Mouse (Mus musculus) urinary bladder, postnatal 36 days (tissue): ENCODE measurements around the gene Tppp3.

Experiments used
- DNase-seq, 2 experiments: peaks; one replicate each; pipeline ENCODE4 v3.0.0; 2022; ENCODE audit warnings: low spot score in 2 of 2, mixed read lengths in 1 of 2

The Tppp3 gene

DNA sequence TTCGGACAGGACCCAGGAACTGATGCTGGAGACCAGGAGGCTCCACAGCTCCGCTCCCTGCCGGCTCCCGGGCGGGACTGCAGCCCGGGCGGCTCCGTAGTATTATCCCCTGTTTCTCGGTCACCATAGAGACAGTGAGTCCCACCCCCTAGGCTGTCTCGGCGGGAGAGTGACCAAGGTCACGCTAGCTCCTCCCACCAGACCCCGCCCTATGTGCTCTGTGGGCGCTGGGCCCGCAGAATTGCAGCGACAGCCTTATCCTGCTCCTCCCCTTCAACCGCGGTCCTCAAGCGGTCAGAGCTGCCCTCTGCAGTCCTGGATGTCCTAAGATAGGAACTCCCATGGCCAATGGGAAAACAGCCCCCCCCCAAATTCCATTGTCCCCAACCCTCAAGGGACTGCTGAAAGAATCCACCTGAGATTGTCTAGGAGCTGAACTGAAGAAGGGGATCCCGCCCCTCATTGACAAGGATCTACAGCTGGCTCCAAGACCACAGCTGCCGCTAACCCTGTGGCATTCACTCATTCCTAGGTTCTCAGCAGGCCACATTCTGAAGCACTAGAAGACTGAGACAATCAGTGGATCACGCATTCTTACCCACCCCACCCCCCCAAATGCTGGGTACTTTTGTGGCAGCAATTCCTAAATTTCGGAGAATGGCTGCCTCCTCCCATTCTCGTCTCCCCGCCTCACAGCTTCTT is at the start of gene Tppp3:
Gene Tppp3, minus strand, starts transcription at position 213 of the 702 bp plus-strand sequence.
- peak; percentile 82 to 96 for DNase-seq

DNA sequence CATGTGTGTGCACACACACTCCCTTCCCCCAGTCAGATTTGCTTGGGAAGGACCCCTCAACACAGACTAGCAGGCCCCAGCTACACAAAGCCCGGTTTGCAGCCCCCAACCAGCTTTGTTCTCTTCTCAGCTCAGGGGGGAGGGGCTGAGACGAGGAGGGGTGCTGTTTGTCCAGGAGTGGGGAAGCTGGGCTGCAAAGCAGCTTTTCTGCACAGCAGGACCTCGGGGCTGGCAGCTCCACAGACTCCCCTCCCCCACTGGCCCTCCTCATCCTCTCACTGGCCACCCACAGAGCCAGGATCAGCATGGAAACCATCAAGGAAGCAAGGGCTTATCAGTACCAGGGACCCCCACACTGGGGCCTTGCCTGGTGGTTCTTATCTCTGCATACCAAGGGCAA is 49.7 kb upstream of the Tppp3 start:
- DNase-seq = no peak

DNA sequence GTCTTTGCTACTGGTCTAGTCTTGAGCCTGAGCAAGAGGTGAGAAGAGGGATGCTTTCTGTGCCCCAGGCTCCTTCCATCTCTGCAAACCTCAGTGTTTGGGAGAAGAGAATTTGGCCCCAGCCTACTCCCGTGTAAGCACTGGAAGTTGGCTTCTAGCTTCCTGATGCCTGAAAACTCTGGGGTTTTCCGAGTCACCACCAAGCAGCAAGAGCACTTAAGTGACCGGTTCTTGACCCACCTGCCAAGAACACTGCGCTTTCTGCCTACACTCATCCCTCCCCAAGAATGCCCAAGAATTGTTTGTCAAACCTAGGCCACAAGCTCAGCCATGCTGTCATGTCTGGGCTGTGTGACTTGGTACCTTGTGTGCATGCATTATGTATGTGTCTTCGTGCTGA is 49.2 kb upstream of the Tppp3 start:
- no peak for DNase-seq

DNA sequence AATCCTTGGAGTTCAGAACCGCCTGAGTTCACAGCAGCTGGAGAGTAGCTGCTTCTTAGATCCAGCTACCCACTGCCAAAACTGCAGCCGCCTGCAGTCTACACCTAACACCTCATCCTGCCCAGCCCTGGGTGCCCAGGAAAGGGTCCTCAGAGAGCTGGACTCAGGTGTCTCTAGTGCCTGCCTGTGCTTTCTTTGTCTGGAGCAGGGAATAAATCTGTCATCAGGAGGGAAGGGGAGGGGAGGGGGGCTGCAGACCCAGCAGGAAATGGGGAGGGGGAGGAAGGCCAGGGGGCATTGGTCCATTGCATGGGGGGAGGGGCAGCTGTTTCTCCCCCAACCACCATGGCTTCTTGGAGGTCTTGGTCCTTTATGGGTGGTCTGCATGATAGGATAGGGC is 48.3 kb upstream of the Tppp3 start:
- DNase-seq = no peak

DNA sequence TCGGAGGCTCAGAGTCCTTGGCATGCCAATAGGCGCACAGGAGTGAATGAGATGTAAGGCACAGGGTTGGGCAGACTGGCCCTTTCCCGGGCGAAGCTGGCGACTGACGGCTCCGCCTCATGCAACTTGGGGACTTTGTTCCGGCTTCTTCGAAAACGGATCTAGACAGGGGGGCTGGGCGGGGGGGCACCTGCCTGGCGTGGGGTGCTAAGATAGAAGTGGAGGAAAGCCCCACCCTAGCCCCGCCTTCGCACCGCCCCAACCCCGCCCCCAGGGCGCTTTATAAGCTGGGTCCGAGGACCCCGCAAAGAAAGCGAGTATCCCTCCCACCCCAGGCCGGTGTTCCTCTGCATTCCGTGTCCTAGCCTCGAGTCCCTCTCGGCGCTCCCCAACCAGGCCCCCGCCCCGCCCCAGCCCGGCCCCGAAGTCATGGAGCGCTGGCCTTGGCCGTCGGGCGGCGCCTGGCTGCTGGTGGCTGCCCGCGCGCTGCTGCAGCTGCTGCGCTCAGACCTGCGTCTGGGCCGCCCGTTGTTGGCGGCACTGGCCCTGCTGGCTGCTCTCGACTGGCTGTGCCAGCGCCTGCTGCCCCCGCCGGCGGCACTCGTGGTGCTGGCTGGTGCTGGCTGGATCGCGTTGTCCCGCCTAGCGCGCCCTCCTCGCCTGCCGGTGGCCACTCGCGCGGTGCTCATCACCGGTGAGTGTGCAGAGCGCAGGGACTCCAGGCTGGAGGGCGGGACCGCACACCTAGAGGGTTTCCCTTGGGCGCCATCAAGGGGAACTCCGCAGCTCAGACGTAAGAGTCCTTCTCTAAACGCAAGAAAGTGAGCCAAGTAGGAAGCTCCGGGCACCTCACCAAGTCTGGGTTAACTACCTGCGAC is 47.3 kb upstream of the Tppp3 start, which contains the start of gene Hsd11b2:
Gene Hsd11b2, plus strand, starts transcription at position 320 of the 878 bp plus-strand sequence.
- DNase-seq = peak in 1 of 2 experiments; percentile 34

DNA sequence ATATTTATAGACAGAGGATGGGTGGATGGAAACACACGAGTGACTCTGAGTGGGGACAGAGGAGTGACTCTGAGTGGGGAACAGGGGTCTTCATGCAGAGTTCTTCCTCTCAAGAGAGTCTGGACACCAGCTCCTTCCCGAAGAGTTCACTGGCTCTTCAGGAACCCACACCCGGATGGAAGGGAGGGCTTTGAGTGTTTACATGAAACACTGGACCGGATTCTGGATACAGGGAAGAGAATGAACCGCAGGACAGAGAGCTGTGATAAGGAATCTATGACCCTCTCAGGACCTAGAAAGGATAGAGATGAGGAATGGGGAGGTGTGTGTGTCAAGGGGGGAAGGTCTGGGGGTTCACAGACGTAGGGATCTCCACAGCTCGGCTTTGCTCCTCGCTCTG is 46.0 kb upstream of the Tppp3 start:
- no peak for DNase-seq

DNA sequence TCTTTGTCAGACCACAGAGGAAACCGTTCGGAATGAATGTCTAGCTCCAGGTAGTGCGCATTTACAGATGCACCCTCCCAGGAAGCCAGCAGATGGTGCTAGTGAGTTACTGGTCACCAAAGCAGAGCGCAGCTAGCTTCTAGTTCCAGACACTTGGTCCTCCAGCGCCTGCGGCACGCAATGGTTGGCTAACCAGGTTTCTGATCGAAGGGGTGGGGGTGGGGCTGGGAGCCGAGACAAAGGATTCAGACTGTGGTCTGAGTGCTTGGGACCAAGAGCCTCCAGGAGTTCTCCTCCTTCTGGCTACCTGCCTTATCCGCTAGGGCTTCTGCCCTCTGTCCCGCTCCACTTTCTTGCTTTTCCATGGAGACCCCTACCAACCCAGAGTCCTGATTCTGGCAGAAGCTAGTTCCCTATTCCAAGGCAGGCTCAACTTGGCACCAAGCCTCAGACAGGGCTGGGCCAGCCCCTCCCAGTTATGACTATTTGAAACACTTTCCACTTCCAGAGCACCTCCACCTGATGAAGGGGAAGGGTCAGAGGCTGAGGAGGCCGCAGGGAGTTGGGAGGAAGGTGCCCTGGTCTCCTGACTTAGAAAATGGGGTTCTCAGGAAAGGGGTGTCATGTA is 44.8 kb upstream of the Tppp3 start:
- peak; percentile 64 to 75 for DNase-seq

DNA sequence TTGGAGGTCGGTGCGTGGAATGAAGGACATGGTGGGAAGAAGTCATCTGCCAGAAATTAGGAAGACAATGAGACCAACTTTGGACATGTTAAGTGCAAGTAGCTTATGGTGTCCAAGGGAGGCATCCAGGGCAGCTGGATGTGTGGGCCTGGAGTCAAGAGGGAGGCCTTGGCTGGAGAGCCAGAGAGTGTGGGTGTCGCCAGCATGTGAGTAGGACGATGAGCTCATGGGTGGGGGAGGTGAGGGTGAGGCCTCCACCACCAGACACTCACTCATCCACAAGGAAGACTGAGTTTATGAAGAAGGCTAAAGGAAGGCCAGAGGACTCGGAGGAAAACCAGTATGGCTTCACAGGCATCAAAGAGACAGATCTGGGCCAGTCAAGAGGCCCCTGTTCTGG is 43.3 kb upstream of the Tppp3 start:
- peak in 1 of 2 experiments; percentile 64 for DNase-seq

DNA sequence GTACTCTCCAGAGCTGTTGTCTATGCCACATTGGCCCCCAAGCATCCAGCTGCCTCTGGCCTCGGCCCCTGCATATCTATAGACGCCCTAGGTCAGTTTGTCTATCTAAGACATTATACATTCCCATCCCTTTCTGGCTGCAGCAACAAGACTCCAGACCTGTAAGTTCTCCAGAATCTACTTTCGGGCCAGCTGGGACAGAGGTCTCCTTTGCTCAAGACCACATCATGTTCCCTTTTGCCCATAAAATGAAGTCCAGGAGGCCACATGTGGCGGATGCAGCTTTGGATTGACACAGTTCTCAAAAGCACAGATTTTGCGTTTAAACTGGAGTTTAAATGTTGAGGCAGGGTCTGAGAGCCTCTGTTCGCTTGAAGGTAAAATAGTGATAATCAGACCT is 42.9 kb upstream of the Tppp3 start:
- no peak for DNase-seq

DNA sequence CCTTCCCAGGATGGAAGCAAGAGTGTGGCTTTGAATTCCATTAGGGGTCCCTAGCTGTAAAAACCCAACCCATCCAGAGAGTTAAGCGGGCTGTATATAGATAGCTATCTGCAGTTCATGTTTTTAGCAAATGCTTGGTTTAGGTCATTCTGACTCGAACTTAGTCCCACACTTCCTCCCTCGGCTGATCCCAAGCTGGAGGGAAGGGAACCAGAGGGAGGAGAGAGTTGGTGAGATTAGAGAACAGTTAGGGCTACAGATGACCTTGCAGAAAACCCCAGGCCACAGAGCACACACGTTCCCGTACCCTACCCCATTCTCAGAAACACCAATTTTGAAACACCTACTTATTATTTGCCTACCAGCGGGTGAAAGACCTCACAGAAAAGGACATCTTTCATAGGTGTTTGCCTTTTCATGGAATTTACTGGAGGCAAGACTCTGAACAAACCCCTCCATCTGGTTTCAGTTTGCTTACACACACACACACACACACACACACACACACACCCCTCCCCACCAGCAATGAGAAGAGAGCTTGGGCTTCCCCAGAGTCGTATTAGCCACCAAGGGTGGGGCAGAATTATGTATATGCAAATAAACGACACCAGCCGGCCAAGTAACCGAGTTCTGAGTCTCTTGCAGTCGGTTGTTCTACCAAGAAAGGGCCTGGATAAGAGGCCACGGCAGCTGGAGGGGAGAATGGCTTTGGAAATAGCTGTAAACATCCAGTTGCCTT is 38.8 kb upstream of the Tppp3 start:
- DNase-seq = no peak

DNA sequence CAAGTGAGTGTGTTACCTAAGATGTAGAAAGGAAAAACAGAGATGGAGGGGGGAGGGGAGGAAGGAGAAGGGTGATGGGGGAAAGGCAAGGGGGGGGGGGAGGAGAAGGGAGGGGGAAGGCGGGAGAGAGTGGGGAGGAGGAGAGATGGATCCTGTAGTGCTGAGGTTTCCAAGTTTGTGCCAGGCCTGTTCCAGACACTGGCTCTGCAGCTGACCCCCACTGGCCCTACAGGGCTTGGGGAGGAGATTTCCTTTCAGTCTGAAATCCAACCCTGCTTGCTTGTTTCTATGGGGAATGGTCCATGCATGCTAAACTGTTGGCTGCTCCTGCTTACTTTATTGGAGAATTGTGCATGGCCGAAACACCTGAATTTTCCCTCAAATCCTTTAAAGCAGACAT is 37.4 kb upstream of the Tppp3 start:
- DNase-seq = no peak

DNA sequence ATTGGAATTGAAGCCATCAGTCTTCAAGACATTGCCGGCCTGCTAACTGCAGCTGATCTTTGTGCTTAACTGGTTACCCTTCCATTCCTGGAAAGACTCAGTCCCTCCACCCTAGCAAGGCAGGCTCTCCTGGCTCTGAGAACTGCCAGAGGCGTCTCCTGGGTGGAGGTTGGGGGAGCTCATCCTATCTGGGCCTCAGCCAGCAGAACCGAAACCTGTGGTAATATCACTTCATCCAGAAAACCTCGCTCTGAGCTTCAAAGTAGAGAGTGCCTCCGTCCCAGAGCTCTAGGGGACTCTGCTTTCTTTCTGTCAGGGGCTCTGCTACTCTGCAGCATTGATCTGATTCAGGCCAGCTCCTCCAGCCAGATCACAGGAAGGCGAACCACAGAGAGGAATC is 35.7 kb upstream of the Tppp3 start:
- peak in 1 of 2 experiments; percentile 26 for DNase-seq

DNA sequence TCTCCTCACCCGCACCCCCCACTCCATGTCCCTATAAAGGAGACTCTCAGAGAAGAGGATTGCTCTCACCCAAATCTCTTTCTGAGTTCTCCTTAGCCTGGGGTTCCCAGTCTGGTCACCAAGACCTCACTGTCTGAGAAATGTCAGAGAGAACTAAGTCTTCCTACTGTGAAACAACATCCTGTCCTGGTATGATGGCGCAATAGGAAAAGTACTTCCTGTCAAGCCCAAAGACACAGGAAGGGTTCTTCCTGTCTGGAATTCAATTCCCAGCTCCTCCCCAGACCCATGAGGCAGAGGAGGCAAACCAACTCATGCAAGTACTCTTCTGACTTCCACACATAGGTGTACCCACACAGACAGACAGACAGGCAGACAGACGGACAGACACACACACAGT is 33.3 kb upstream of the Tppp3 start:
- no peak for DNase-seq

DNA sequence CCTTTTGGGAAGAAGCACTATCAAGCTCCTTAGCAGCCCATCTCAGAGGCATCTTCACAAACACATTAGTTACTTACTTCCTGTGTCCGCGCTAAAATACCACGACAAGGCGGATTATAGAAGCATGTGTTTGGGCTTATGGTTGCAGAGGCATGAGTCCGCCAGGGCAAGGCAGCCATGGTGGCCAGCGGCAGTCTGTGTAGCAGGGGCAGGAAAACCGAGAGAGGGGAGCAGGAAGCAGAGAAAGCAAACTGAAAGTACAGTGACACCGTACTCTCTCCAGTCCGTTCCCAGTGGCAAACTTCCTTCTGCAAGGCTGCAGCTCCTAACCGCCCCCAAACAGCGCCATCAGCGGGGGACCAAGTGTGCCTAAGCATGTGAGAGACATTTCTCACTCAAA is 28.5 kb upstream of the Tppp3 start:
- DNase-seq = no peak

DNA sequence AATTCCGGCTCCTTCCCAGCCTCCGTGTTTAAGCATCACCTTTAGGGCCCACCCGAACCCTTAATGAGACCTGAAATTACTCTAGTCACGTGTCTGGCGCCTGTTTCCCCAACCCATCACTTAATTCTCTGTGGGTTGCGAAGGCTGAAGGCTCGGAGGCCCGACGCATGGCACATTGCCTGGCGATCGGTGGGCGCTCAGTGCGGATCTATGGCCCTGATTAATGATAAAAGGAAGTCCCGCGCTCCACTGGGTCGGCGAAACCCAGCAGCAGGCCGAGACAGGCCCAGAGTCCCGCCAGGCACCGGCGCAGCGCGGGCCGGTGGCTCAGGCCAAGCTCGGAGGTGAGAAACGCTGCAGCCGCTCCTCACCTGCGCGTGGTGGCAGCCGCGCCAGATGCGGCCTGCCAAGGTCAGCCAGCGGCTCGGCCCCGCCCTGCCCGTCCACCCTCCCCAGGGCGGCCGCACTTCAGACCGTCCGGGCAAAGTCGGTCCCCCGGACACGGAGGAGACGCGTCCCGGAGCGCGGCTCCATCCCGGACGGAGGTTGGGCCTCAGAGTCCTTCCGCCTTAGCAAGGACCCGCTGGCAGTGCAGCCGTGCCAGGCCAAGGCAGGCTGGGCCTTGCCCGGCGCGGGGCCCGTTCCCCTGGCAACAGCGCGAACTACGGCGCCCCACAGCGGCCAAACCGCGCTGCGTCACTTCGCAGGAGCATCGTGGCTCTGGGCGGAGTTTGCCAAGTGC is 25.3 kb upstream of the Tppp3 start, which contains the start of gene Zdhhc1:
Gene Zdhhc1, minus strand, starts transcription at position 464 of the 742 bp plus-strand sequence.
- DNase-seq = peak; percentile 85 to 89

DNA sequence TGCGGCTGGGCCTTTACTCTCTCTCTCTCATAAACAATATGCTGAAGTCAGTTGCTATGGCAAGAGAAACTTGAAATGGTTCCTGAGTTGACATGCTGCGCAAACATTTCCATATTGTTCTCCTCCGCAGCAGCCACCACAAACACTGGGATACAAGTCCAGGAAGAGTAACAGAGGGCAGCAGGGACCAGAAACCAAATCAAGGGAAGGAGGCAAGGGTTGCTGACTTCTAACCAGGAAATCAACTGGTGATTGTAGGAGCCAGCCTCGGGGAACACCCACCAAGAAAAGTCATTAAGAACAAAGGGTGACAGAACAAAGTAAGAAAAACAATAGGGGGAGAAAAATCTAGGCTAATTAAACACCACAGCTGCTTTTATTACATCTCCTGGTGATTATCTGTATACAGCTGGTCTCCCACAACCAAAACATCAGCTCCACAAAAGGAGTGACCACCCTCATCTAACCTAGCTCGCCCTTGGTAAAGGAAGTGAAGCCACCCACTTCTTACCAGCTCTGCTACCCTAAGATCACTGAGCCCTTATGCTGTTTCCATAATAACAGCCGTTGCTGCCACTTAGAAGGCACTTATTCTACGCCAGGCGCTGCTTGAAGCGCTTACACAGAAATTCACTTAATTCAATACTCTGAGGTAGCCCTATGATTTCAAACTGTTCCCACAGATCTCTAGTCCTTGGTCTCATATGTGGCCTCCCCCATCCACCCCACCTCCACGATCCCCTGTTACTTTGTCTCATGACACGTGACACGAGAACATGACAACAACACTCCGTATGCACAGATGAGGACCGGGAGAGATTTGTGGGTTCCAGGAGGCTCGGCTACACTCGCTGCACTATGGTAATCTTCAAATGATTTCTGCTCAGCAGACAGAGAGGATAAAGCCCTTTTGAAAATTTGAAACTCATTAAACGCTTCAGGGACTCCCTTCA is 24.3 kb upstream of the Tppp3 start:
- DNase-seq = no peak

DNA sequence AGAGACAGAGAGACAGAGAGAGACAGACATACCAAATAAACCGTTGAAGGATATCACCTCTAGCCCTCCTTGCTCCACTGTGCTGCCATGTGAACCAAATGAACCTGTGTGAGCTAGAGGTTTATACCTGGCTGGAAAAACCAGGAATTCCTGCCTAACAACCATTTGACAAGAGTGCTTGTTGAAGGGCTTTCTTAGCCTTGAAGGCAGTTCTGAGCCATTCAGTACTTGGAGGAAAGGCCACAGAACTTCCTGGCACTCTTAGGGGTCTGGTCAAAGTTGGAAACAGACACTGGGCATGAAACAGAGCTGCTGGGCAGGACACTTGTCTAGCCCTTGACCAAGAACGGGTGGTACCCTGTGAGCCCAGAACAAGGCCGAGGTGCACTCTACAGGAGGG is 23.2 kb upstream of the Tppp3 start:
- DNase-seq = no peak

DNA sequence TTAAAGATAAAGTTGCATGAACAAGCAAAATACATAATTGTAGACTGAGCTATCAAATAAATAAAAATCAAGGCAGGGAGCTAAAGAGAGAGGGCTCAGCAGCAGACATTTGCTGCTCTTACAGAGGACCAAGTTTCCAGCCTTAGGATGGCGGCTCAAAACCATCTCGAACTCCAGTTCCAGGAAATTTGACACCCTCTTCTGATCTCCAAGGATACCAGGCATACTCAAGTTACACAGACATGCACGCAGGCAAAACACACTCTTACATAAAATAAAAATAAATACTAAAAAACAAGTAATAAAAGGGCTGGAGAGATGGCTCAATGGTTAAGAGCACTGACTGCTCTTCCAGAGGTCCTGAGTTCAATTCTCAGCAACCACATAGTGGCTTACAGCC is 22.2 kb upstream of the Tppp3 start:
- DNase-seq = no peak

DNA sequence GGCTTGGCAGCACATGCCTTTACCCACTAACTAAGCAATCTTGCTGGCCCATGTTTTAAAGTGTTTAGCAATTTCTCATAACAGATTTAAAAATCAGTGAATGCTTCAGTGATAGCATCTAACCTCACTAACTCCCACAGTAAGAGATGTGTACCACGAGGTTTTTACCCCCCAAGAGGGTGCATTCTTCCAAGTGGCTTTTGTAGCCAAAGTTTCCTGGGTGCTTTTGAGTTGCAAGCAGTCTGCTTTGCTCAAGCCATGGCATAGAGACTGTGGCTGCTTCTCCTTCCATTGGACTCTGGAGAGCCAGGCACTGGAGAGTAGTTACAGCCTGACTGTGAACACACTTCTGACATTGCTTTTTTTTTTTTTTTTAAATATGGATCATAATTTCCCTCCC is 18.0 kb upstream of the Tppp3 start:
- DNase-seq = no peak

DNA sequence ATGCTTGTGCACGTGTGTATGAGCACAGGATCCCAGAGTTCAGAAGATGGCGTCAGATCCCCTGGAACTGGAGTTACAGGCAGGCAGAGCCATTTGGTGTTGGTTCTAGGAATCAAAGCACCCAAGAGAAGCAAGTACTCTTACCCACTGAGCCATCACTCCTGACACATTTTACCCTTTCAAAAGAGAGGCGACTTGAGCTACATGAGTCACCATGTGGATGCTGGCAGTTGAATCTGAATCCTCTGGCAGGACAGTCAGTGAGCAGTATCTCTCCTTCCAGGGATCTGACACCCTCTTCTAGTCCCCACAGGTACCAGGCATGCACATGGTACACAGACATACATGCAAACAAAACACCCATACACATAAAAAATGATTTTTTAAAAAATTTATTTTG is 16.8 kb upstream of the Tppp3 start:
- no peak for DNase-seq
